ENCODE assay signal across 8 mouse cellular contexts in the genomic region with DNA sequence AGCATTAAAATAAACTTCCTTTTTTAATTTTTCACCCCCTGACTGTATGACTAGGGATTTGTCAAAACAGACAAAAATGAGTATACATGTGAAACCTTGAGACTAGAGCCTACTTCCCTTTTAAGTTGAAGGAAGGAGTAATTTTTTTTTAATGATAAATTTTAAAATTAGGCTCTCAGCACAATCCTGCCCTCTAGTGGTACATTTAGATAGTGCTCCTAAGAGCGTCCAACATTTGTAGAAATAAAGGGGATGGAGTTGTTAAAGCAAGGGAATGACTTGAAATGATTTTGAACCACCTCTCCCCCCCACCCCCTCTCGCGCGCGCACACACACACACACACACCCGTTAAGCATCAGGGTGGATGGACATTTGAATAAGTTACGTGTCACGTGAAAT.
DNase-seq lines count a peak whose midpoint lies in the region; ATAC-seq and TF ChIP-seq lines count a peak whose summit lies in the region.

No protein-coding gene starts in this region.

- no peak overlapping the region for H3K9ac ChIP-seq in lung, embryonic 14.5 days

- DNase-seq in gastrocnemius, adult 18-20 months (ENCODE audit: low spot score) = peak; percentile 39
- DNase-seq in gastrocnemius, postnatal 4 days (ENCODE audit: low spot score in 2 of 2) = no peak
- peak; percentile 83 for DNase-seq in lung, embryonic 14.5 days
- no peak for DNase-seq in lung, postnatal 4 days
- peak; percentile 44 for DNase-seq in ZHBTc4 (ENCODE audit: low read depth, low spot score)
- peak; percentile 47 for DNase-seq in lung, postnatal 25 days (ENCODE audit: low spot score)
- DNase-seq in urinary bladder, adult 18-20 months (ENCODE audit: low spot score in 2 of 2) = no peak
- DNase-seq in kidney, postnatal 4 days = no peak

- ATAC-seq in lung, embryonic 14.5 days (ENCODE audit: insufficient read depth) = no peak; the same call in 1 of the 2 replicates

- 0 out of 2 replicates have a peak, but pooled peaks cover 2% of the 10 kb centered on the region for H3K36me3 ChIP-seq in lung, embryonic 14.5 days (ENCODE audit: insufficient read depth)

- H3K27ac ChIP-seq in lung, embryonic 14.5 days (ENCODE audit: low read depth) = no peak overlapping the region

- 51% methylated on average over 8 of the region's 8 CpGs for WGBS in lung, embryonic 14.5 days

- peak; percentile 72 for TF ChIP-seq CTCF in lung, embryonic 14.5 days (IDR thresholded peaks at IDR 0.05; ENCODE audit: low read depth)

- no peaks in the 10 kb centered on the region for H3K4me1 ChIP-seq in lung, embryonic 14.5 days (ENCODE audit: insufficient read depth)

- no peak overlapping the region for H3K4me2 ChIP-seq in lung, embryonic 14.5 days

- H3K9me3 ChIP-seq in lung, embryonic 14.5 days (ENCODE audit: low read depth, low read length) = no peaks in the 10 kb centered on the region

- no peak overlapping the region for H3K4me3 ChIP-seq in lung, embryonic 14.5 days (ENCODE audit: low read depth, low read length)

- no peaks in the 10 kb centered on the region for H3K27me3 ChIP-seq in lung, embryonic 14.5 days (ENCODE audit: insufficient read depth, low read length)

Comparison
In these comparisons a context has a peak if more than half of its experiments do, and no peak if none do; other contexts are left out.
1. DNase-seq: peak in gastrocnemius, adult 18-20 months (single experiment), lung, embryonic 14.5 days (single experiment), ZHBTc4 (single experiment) and lung, postnatal 25 days (single experiment); none in gastrocnemius, postnatal 4 days (0 of 2), lung, postnatal 4 days (0 of 2), urinary bladder, adult 18-20 months (0 of 2) and kidney, postnatal 4 days (0 of 2).